Mouse (Mus musculus): ENCODE measurements around the gene Batf. TPM values are rescaled to one million over a fixed set of nuclear protein-coding genes. Genes with fewer than 3 reads are reported as not detected.

Batf gene
- total and polyA plus RNA-seq, 3 experiments: 14.4 to 19.9 TPM; not detected in 1

DNA sequence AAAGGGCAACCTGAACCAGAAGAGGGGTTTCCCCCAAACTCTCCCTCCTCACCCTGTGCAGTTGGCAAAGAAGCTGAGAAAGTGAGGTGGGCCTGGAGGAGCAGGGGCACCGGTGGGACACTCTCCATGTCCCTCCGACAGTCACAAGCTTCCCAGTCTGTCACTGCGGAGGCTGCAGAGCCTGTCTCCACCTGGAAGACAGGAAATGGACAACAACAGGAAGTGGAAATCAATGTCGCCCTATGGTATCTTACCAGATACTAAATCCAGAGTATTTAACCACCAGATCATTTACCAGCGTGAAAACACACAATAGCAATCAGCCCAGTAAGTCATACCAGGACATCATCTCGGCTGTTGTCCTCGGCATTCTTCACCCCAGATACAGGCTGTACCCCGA is 20.4 kb upstream of the Batf start:
- no peak overlapping the region for H3K9ac ChIP-seq (ENCODE audit: control insufficient read depth, low read depth, low read length, poor library complexity, severe bottlenecking)
- 0 out of 4 replicates have a peak, but pooled peaks cover 0 to 1% of the 10 kb centered on the region in 2 experiments for H3K27me3 ChIP-seq (ENCODE audit: control insufficient read depth in 1 of 2, insufficient read depth in 2 of 2, low read length in 2 of 2)
- no peaks in the 10 kb centered on the region for H3K36me3 ChIP-seq (ENCODE audit: control insufficient read depth in 1 of 2, insufficient read depth in 2 of 2, low read length in 2 of 2)
- H3K4me1 ChIP-seq (ENCODE audit: control insufficient read depth in 1 of 2, insufficient read depth in 2 of 2, low read length in 2 of 2): no peaks in the 10 kb centered on the region
- no peaks in the 10 kb centered on the region for H3K79me2 ChIP-seq (ENCODE audit: control insufficient read depth, insufficient read depth, low read length, poor library complexity)
- H3K9me3 ChIP-seq (replicated peaks; ENCODE audit: insufficient read depth, low read length): no peaks in the 10 kb centered on the region
- H3K4me3 ChIP-seq (ENCODE audit: control insufficient read depth in 1 of 2, insufficient read depth in 1 of 2, low read depth in 2 of 2, low read length in 2 of 2): no peak overlapping the region
- DNase-seq (ENCODE audit: low read depth, low spot score): no peak
- H3K27ac ChIP-seq (ENCODE audit: control insufficient read depth, low read depth, low read length): no peak overlapping the region
- no peak for TF ChIP-seq KAT2A (conservative IDR thresholded peaks at IDR 0.05; ENCODE audit: low read depth, low read length)
- TF ChIP-seq JUND (IDR thresholded peaks at IDR 0.05; ENCODE audit: low read depth, low read length): no peak
- TF ChIP-seq ETS1 (IDR thresholded peaks at IDR 0.05; ENCODE audit: low read depth, low read length): no peak
- TF ChIP-seq BHLHE40 (IDR thresholded peaks at IDR 0.05; ENCODE audit: borderline replicate concordance, low read depth, low read length): no peak
- TF ChIP-seq USF1 (IDR thresholded peaks at IDR 0.05; ENCODE audit: low read depth, low read length): no peak
- TF ChIP-seq ZMIZ1 (IDR thresholded peaks at IDR 0.05; ENCODE audit: low read depth, low read length): no peak
- no peak for TF ChIP-seq NRF1 (IDR thresholded peaks at IDR 0.05; ENCODE audit: insufficient read depth, low read depth, low read length, poor library complexity, severe bottlenecking)
- TF ChIP-seq CHD1 (IDR thresholded peaks at IDR 0.05; ENCODE audit: low read depth, low read length): no peak
- TF ChIP-seq ZC3H11A (IDR thresholded peaks at IDR 0.05; ENCODE audit: low read depth, low read length): no peak
- TF ChIP-seq TAL1 (IDR thresholded peaks at IDR 0.05; ENCODE audit: low read length): no peak
- TF ChIP-seq HCFC1 (IDR thresholded peaks at IDR 0.05; ENCODE audit: low read depth, low read length): no peak
- TF ChIP-seq MEF2A (IDR thresholded peaks at IDR 0.05; ENCODE audit: extremely low read depth, insufficient replicate concordance, low read depth, low read length, poor library complexity, severe bottlenecking): no peak
- no peak for TF ChIP-seq CTCF (IDR thresholded peaks at IDR 0.05 in 2 of 3, conservative IDR thresholded peaks at IDR 0.05 in 1 of 3; ENCODE audit: control insufficient read depth in 1 of 3, insufficient read depth in 1 of 3, low read depth in 2 of 3, low read length in 3 of 3, poor library complexity in 1 of 3, severe bottlenecking in 1 of 3)

- no peaks in the 10 kb centered on the region for H3K4me1 ChIP-seq (ENCODE audit: control insufficient read depth in 1 of 2, insufficient read depth in 2 of 2, low read length in 2 of 2)
- H3K27me3 ChIP-seq (ENCODE audit: control insufficient read depth in 1 of 2, insufficient read depth in 2 of 2, low read length in 2 of 2): 0 out of 4 replicates have a peak, but pooled peaks cover 0 to 1% of the 10 kb centered on the region in 2 experiments
- no peak overlapping the region for H3K4me3 ChIP-seq (ENCODE audit: control insufficient read depth in 1 of 2, insufficient read depth in 1 of 2, low read depth in 2 of 2, low read length in 2 of 2)
- H3K27ac ChIP-seq (ENCODE audit: control insufficient read depth, low read depth, low read length): no peak overlapping the region
- H3K9ac ChIP-seq (ENCODE audit: control insufficient read depth, low read depth, low read length, poor library complexity, severe bottlenecking): no peak overlapping the region
- TF ChIP-seq RCOR1 (IDR thresholded peaks at IDR 0.05; ENCODE audit: low read depth, low read length) (no peak), HCFC1 (IDR thresholded peaks at IDR 0.05; ENCODE audit: low read depth, low read length) (no peak), NELFE (IDR thresholded peaks at IDR 0.05; ENCODE audit: low read depth, low read length) (no peak), SIN3A (IDR thresholded peaks at IDR 0.05; ENCODE audit: low read length) (no peak), MAZ (IDR thresholded peaks at IDR 0.05; ENCODE audit: low read depth, low read length) (no peak), MAFK (IDR thresholded peaks at IDR 0.05; ENCODE audit: borderline replicate concordance, low read depth, low read length) (no peak), CHD2 (IDR thresholded peaks at IDR 0.05; ENCODE audit: low read length) (no peak), GATA1 (IDR thresholded peaks at IDR 0.05; ENCODE audit: low read depth, low read length) (no peak), E2F4 (IDR thresholded peaks at IDR 0.05; ENCODE audit: borderline replicate concordance, low read depth, low read length) (no peak), POLR2AphosphoS5 (IDR thresholded peaks at IDR 0.05; ENCODE audit: borderline replicate concordance, low read depth, low read length) (no peak)
- no peaks in the 10 kb centered on the region for H3K9me3 ChIP-seq (replicated peaks; ENCODE audit: insufficient read depth, low read length)
- no peaks in the 10 kb centered on the region for H3K36me3 ChIP-seq (ENCODE audit: control insufficient read depth in 1 of 2, insufficient read depth in 2 of 2, low read length in 2 of 2)
- H3K79me2 ChIP-seq (ENCODE audit: control insufficient read depth, insufficient read depth, low read length, poor library complexity): no peaks in the 10 kb centered on the region
- DNase-seq (ENCODE audit: low read depth, low spot score): no peak
These were observed 19.4 kb upstream of the Batf start for GRCm38 (mm10) chr12:85667071-85667470.
